Mouse (Mus musculus) liver, embryonic 14.5 days (tissue): ENCODE data around the gene Pcf11. TPM values are rescaled to one million over a fixed set of nuclear protein-coding genes. Genes with fewer than 3 reads are reported as not detected.
A peak's percentile ranks its signal among the peaks of the same experiment; 100 is the strongest.

ENCODE experiments used
- ATAC-seq: fragments of 200-750 bp; cut with Nextera tagmentation; 2 replicates; pipeline ENCODE4 v1.8.0; 2017; ENCODE audit warnings: moderate number of reproducible peaks, mild to moderate bottlenecking, moderate library complexity; ENCODE audit not compliant: insufficient read depth
- DNase-seq, 3 experiments: peaks; one replicate each; pipeline ENCODE4 v3.0.0-alpha.2; 2012 to 2013; ENCODE audit warnings: low read depth in 3 of 3, low spot score in 3 of 3
- H3K27ac ChIP-seq: fragments of 300-500 bp; sonication (generic); 2 replicates; pipeline ENCODE4 v1.5.1; 2014; ENCODE audit warnings: moderate library complexity, mild to moderate bottlenecking, control low read depth, inconsistent platforms
- H3K27me3 ChIP-seq: fragments of 300-500 bp; sonication (generic); 2 replicates; pipeline ENCODE4 v1.6.1; 2014; ENCODE audit warnings: mild to moderate bottlenecking, low read length, moderate library complexity; ENCODE audit not compliant: control insufficient read depth, insufficient read depth
- H3K36me3 ChIP-seq: fragments of 300-500 bp; sonication (generic); replicated peaks from 2 replicates; pipeline ENCODE4 v1.6.1; 2014; ENCODE audit warnings: low read depth; ENCODE audit not compliant: control insufficient read depth, insufficient read depth
- H3K4me1 ChIP-seq, 2 experiments: fragments of 200-500 bp in 1 of 2; fragments of 300-500 bp in 1 of 2; sonication (generic) in 1 of 2; replicated peaks; 2 replicates each; pipeline ENCODE4 v1.6.1; 2012 to 2014; ENCODE audit warnings: antibody characterized with exemption in 1 of 2, inconsistent platforms in 1 of 2, low read length in 1 of 2; ENCODE audit not compliant: control insufficient read depth in 2 of 2, insufficient read depth in 2 of 2
- H3K4me2 ChIP-seq: fragments of 300-500 bp; sonication (generic); 2 replicates; pipeline ENCODE4 v1.6.1; 2014; ENCODE audit warnings: low read depth, mild to moderate bottlenecking, control low read depth, moderate library complexity
- H3K4me3 ChIP-seq, 2 experiments: fragments of 200-500 bp in 1 of 2; fragments of 300-500 bp in 1 of 2; sonication (generic) in 1 of 2; 2 replicates each; pipeline ENCODE4 v1.5.1; 2012 to 2014; ENCODE audit warnings: low read depth in 2 of 2, low read length in 2 of 2, mild to moderate bottlenecking in 2 of 2, control low read depth in 1 of 2, inconsistent platforms in 1 of 2, moderate library complexity in 1 of 2; ENCODE audit not compliant: insufficient read depth in 1 of 2
- H3K9ac ChIP-seq: fragments of 300-500 bp; sonication (generic); replicated peaks from 2 replicates; pipeline ENCODE4 v1.6.1; 2014; ENCODE audit warnings: mild to moderate bottlenecking, control low read depth, moderate library complexity
- H3K9me3 ChIP-seq: fragments of 300-500 bp; sonication (generic); 2 replicates; pipeline ENCODE4 v1.6.1; 2016; ENCODE audit warnings: low read length, mixed read lengths; ENCODE audit not compliant: control insufficient read depth
- CTCF ChIP-seq: IDR thresholded peaks from 2 replicates; pipeline ENCODE4 v1.5.1; 2016; ENCODE audit warnings: antibody characterized with exemption, low read depth, control low read depth
- EP300 ChIP-seq: IDR thresholded peaks from 2 replicates; pipeline ENCODE4 v1.6.1; 2016; ENCODE audit warnings: antibody characterized with exemption, low read depth
- WGBS: fragments of 180-500 bp; shearing (Covaris S2); extraction: QIAGEN DNeasy Blood & Tissue Kit; methylation state at CpG from one replicate; pipeline ENCODE4 v1.1.7; 2014; ENCODE audit not compliant: insufficient replicate concordance; 5-methylcytosine and 5-hydroxymethylcytosine counted together
- polyA plus RNA-seq, 2 experiments: library from polyadenylated mRNA; depleted of rRNA in 1 of 2; stranded (reverse) in 1 of 2; unstranded in 1 of 2; fragments of >200 nt; fragmentation: Nextera tagmentation in 1 of 2; extraction: Ambion mirVana in 1 of 2; gene quantifications; 2 replicates each; pipeline versions ENCODE4 v1.2.1 to v1.2.3; 2012 to 2014

The Pcf11 gene
- polyA plus RNA-seq, 2 experiments = 8.4 to 11.9 TPM

GRCm38 (mm10) chr7:92688299-92688669 lies 18.6 kb upstream of the Pcf11 start:
- TF ChIP-seq EP300 (no peak), CTCF (no peak)
- Histone ChIP-seq H3K9ac (no peak overlapping the region), H3K27me3 (no peaks in the 10 kb centered on the region), H3K9me3 (no peaks in the 10 kb centered on the region), H3K27ac (no peak overlapping the region), H3K36me3 (no peaks in the 10 kb centered on the region), H3K4me1 (no peaks in the 10 kb centered on the region), H3K4me2 (no peak overlapping the region), H3K4me3 (no peak overlapping the region)
- no peak for DNase-seq
- ATAC-seq = no peak
- WGBS = 50% methylated on average over 2 of the region's 2 CpGs

- no peak for TF ChIP-seq EP300
- Histone ChIP-seq H3K4me3 (no peak overlapping the region), H3K4me1 (no peaks in the 10 kb centered on the region), H3K36me3 (no peaks in the 10 kb centered on the region), H3K4me2 (no peak overlapping the region), H3K27ac (no peak overlapping the region), H3K9ac (no peak overlapping the region), H3K9me3 (no peaks in the 10 kb centered on the region), H3K27me3 (no peaks in the 10 kb centered on the region)
- ATAC-seq = no peak
- 50% methylated on average over 5 of the region's 5 CpGs for WGBS
- DNase-seq = no peak
Measured at GRCm38 (mm10) chr7:92687556-92688298, 18.0 kb upstream of the Pcf11 start.

- TF ChIP-seq CTCF (no peak), EP300 (no peak)
- H3K4me1 ChIP-seq = no peaks in the 10 kb centered on the region; a peak in 1 of 4 replicates
- no peak overlapping the region for H3K4me3 ChIP-seq
- H3K36me3 ChIP-seq = no peaks in the 10 kb centered on the region
- H3K27ac ChIP-seq = no peak overlapping the region
- no peak overlapping the region for H3K9ac ChIP-seq
- ATAC-seq (no peak), DNase-seq (no peak)
- WGBS = 19% methylated on average over 4 of the region's 4 CpGs
- H3K27me3 ChIP-seq = no peaks in the 10 kb centered on the region
- no peak overlapping the region for H3K4me2 ChIP-seq
- H3K9me3 ChIP-seq = no peaks in the 10 kb centered on the region
Measured at GRCm38 (mm10) chr7:92677346-92677745, 7.6 kb upstream of the Pcf11 start.

- Histone ChIP-seq H3K36me3 (no peaks in the 10 kb centered on the region), H3K9me3 (no peaks in the 10 kb centered on the region), H3K27me3 (no peaks in the 10 kb centered on the region), H3K4me3 (no peak overlapping the region), H3K9ac (no peak overlapping the region), H3K27ac (no peak overlapping the region), H3K4me2 (no peak overlapping the region), H3K4me1 (peaks cover 4 to 5% of the 10 kb centered on the region in 2 experiments; a peak in 3 of 4 replicates)
- no peak for DNase-seq
- ATAC-seq = no peak
- WGBS = 72% methylated on average over 3 of the region's 3 CpGs
- TF ChIP-seq EP300 (no peak), CTCF (no peak)
Measured at GRCm38 (mm10) chr7:92675131-92675530, 5.4 kb upstream of the Pcf11 start.

GRCm38 (mm10) chr7:92668791-92669506 lies 785 bp downstream of the Pcf11 start:
- TF ChIP-seq EP300 = no peak
- TF ChIP-seq CTCF = no peak
- Histone ChIP-seq H3K4me3 (peak overlapping the region; percentile 84 to 97), H3K27me3 (no peaks in the 10 kb centered on the region), H3K27ac (peak overlapping the region; percentile 81), H3K4me1 (peaks cover 16% of the 10 kb centered on the region in 2 experiments), H3K4me2 (peak overlapping the region; percentile 86), H3K36me3 (no peaks in the 10 kb centered on the region), H3K9me3 (no peaks in the 10 kb centered on the region), H3K9ac (peak overlapping the region; percentile 97)
- DNase-seq (peak; percentile 49 to 56 (median 50)), ATAC-seq (peak; percentile 50)
- 0% methylated on average over 29 of the region's 29 CpGs for WGBS
